Mouse (Mus musculus) intestine, embryonic 16.5 days (tissue): ENCODE results near the gene Hes3. TPM values are rescaled to one million over a fixed set of nuclear protein-coding genes. Genes with fewer than 3 reads are reported as not detected.

Experiments
- ATAC-seq: fragments of 200-750 bp; cut with Nextera tagmentation; 2 replicates; pipeline ENCODE4 v1.8.0; 2017; ENCODE audit warnings: moderate TSS enrichment, moderate library complexity
- H3K27ac ChIP-seq: fragments of 300-500 bp; sonication (generic); 2 replicates; pipeline ENCODE4 v1.5.1; 2014; ENCODE audit warnings: mild to moderate bottlenecking, low read length
- H3K27me3 ChIP-seq: fragments of 300-500 bp; sonication (generic); replicated peaks from 2 replicates; pipeline ENCODE4 v1.6.1; 2014; ENCODE audit warnings: low read length, control low read depth, mixed read lengths; ENCODE audit not compliant: control insufficient read depth, insufficient read depth
- H3K36me3 ChIP-seq: fragments of 300-500 bp; sonication (generic); 2 replicates; pipeline ENCODE4 v1.6.1; 2014; ENCODE audit warnings: low read length, control low read depth; ENCODE audit not compliant: control insufficient read depth, insufficient read depth
- H3K4me1 ChIP-seq: fragments of 300-500 bp; sonication (generic); 2 replicates; pipeline ENCODE4 v1.6.1; 2014; ENCODE audit warnings: low read length, control low read depth, mixed read lengths; ENCODE audit not compliant: control insufficient read depth, insufficient read depth
- H3K4me2 ChIP-seq: fragments of 300-500 bp; sonication (generic); 2 replicates; pipeline ENCODE4 v1.6.1; 2014; ENCODE audit warnings: low read depth, low read length, control low read depth
- H3K4me3 ChIP-seq: fragments of 300-500 bp; sonication (generic); 2 replicates; pipeline ENCODE4 v1.5.1; 2014; ENCODE audit warnings: mild to moderate bottlenecking, low read length
- H3K9ac ChIP-seq: fragments of 300-500 bp; sonication (generic); 2 replicates; pipeline ENCODE4 v1.6.1; 2014; ENCODE audit warnings: low read depth, low read length
- H3K9me3 ChIP-seq: fragments of 300-500 bp; sonication (generic); 2 replicates; pipeline ENCODE4 v1.6.1; 2016; ENCODE audit warnings: low read length, control low read depth; ENCODE audit not compliant: control insufficient read depth
- WGBS: fragments of 180-500 bp; shearing (Covaris S2); extraction: QIAGEN DNeasy Blood & Tissue Kit; methylation state at CpG from one replicate; pipeline ENCODE4 v1.1.7; 2014; 5-methylcytosine and 5-hydroxymethylcytosine counted together
- polyA plus RNA-seq: library from polyadenylated mRNA; unstranded; fragments of >200 nt; fragmentation: Nextera tagmentation; extraction: Ambion mirVana; gene quantifications from 2 replicates; pipeline ENCODE4 v1.2.1, GENCODE M21; 2015

The Hes3 gene
- polyA plus RNA-seq, 1 experiment from 2014 or later, result not detected

DNA sequence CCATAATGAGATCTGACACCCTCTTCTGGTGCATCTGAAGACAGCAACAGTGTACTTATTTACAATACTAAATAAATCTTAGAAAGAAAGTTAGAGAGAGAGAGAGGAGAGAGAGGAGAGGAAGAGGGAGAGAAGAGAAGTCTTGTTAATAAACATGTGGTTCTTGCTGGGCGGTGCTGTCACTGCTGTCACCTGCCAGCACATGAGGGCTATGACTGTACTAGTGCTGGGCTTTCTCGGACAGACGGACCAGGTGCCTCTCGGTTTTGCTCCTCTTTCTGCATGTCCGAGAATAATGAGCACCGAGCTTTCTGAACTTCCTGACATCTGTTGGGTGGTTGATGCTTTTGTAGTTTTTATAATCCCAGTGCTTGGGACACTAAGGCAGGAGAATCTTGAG lies 40.8 kb downstream of the Hes3 start:
- Histone ChIP-seq H3K4me3 (no peak overlapping the region), H3K27ac (no peak overlapping the region), H3K4me2 (no peak overlapping the region), H3K27me3 (no peaks in the 10 kb centered on the region), H3K9ac (no peak overlapping the region), H3K4me1 (no peaks in the 10 kb centered on the region), H3K9me3 (no peaks in the 10 kb centered on the region), H3K36me3 (no peaks in the 10 kb centered on the region)
- WGBS, result 81% methylated on average over 6 of the region's 6 CpGs
- no peak for ATAC-seq

DNA sequence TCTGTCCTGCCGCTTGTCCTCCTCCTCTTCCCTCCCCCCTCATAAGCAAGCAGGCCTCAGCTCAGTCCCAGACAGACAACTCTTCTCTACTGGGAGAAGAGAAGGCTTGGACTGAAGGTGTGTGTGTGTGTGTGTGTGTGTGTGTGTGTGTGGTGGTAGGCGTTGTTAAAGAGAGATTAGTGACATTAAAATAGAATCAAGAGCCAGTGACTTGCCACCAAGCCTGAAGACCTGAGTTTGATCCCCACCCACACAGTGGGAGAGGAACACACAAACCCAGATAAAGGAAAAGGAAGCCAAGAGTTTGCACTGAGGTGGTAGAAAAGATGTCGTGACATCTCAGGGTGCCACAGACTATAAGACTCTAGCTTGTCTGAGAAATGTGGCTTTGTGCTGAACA lies 44.3 kb downstream of the Hes3 start:
- no peaks in the 10 kb centered on the region for H3K4me1 ChIP-seq
- H3K4me2 ChIP-seq, result no peak overlapping the region
- H3K27ac ChIP-seq, result no peak overlapping the region
- H3K4me3 ChIP-seq, result no peak overlapping the region
- H3K9me3 ChIP-seq, result no peaks in the 10 kb centered on the region
- H3K36me3 ChIP-seq, result no peaks in the 10 kb centered on the region
- no peak for ATAC-seq
- 71% methylated on average over 3 of the region's 3 CpGs for WGBS
- H3K9ac ChIP-seq, result no peak overlapping the region
- no peaks in the 10 kb centered on the region for H3K27me3 ChIP-seq

- H3K9me3 ChIP-seq, result no peaks in the 10 kb centered on the region
- no peak overlapping the region for H3K27ac ChIP-seq
- H3K36me3 ChIP-seq, result no peaks in the 10 kb centered on the region
- no peaks in the 10 kb centered on the region for H3K27me3 ChIP-seq
- H3K9ac ChIP-seq, result no peak overlapping the region
- ATAC-seq, result no peak
- no peak overlapping the region for H3K4me2 ChIP-seq
- WGBS, result 82% methylated on average over 6 of the region's 6 CpGs
- no peaks in the 10 kb centered on the region for H3K4me1 ChIP-seq
- H3K4me3 ChIP-seq, result no peak overlapping the region
These were observed 45.5 kb downstream of the Hes3 start for GRCm38 (mm10) chr4:152246011-152246410.

DNA sequence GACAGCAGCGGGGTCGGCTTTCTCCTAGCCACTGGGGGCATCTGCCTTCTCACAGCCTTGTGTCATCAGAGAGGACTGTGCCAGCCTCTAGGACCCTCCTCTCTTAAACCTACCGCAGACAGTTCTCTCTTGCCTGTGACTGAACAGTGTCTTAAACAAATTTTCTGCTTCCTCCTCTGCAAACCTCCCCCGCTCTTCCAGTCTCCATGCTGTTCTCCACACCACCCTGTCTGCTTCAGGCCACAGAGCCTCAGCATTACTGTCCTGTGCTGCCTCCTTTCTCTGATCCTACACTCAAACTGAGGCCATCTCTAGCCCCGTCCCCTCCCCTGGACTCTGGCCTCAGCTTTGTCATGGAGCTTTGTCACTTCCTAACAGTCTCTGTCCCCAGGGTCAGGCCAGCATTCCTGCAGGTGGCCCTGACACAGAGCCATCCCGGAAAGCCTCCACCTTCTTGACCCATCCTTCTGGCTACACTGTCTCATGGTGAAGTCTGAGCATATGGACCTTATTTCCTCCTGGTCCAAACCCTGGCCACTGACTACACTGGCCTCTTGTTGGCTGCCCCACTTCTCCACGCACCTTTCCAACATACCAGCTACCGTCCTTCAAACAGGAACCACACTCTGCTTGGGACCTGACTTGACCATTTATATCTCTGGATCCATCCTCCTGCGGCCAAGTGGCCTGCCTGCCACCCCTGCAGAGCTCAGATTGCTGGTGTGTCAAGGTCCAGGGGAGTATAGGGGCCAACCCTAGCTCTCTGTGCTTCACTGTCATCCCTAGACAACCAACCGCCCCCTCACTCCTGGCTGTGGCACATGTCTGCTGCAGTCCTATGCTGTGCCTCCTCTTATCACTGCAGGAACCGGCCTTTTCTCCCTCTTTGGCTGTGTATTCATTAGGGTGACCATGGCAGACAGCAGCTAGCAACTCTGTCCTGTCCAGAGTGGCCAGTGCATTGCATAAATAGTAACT lies 46.6 kb downstream of the Hes3 start:
- Histone ChIP-seq H3K9ac (no peak overlapping the region), H3K4me1 (no peaks in the 10 kb centered on the region), H3K9me3 (no peaks in the 10 kb centered on the region), H3K27ac (no peak overlapping the region), H3K4me3 (no peak overlapping the region), H3K4me2 (no peak overlapping the region), H3K36me3 (no peaks in the 10 kb centered on the region), H3K27me3 (no peaks in the 10 kb centered on the region)
- no peak for ATAC-seq
- WGBS, result 77% methylated on average over 11 of the region's 11 CpGs

GRCm38 (mm10) chr4:152243969-152244368 lies 47.5 kb downstream of the Hes3 start:
- ATAC-seq, result no peak
- no peak overlapping the region for H3K27ac ChIP-seq
- 94% methylated on average over 8 of the region's 8 CpGs for WGBS

DNA sequence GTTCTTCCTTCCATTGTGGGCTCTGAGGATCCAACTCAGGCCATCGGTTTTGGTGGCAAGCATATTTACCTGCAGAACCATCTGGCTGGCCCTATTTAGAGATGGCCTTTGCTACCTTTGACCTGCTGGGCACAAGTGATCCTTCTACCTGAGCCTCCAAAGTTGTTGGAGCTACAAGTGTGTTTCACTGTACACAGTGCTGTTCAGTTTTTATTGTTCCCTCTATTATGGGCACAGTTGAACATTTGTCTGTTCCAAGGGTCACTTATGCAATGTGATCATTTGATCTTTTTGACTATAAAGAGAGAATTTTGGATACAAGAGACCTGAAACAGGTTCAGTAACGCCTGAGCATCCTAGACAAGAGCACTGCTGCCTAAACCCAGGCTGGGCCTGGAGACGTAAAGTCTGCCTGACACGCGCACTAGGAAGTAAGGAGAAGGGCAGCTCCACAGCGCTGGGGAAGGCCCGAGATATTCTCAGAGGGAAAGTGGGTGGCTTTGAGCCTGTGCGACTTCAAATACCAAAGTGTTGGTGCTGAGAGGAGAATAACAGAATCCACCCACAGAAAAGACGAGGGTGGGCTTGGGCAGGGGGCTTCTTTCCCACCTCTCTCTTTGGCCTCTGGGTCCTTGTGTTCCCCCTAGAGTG lies 48.1 kb downstream of the Hes3 start:
- ATAC-seq, result no peak
- Histone ChIP-seq H3K9ac (no peak overlapping the region), H3K4me1 (no peaks in the 10 kb centered on the region), H3K9me3 (no peaks in the 10 kb centered on the region), H3K27me3 (no peaks in the 10 kb centered on the region), H3K4me3 (no peak overlapping the region), H3K4me2 (no peak overlapping the region), H3K36me3 (no peaks in the 10 kb centered on the region), H3K27ac (no peak overlapping the region)
- 90% methylated on average over 9 of the region's 9 CpGs for WGBS

More at GRCm38 (mm10) chr4:152243969-152244368, 47.5 kb downstream of the Hes3 start:
- H3K4me2 ChIP-seq, result no peak overlapping the region
- H3K4me3 ChIP-seq, result no peak overlapping the region
- H3K9me3 ChIP-seq, result no peaks in the 10 kb centered on the region
- no peaks in the 10 kb centered on the region for H3K36me3 ChIP-seq
- no peak overlapping the region for H3K9ac ChIP-seq
- no peaks in the 10 kb centered on the region for H3K4me1 ChIP-seq
- no peaks in the 10 kb centered on the region for H3K27me3 ChIP-seq

DNA sequence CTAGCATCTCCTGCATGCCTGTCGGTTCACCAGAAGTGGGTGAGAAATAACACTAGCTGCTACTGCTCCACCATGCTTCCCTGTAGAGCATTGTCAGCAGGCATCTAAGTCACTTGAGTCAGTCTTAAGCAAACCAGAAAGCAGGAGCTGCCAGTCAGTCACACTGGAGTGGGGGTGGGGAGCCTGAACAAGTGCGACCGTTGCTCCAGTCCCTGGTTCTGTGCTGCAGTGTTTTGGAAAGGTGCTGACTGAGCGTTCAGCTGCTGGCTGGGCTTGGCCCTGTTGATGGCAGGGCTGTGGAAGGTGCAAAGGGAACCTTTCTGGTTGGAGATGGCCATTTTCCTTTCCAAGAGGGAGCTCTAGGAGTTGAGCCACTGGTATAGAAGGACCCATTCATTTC lies 51.5 kb downstream of the Hes3 start:
- Histone ChIP-seq H3K9ac (no peak overlapping the region), H3K4me2 (no peak overlapping the region), H3K27ac (no peak overlapping the region), H3K9me3 (no peaks in the 10 kb centered on the region), H3K4me3 (no peak overlapping the region), H3K27me3 (no peaks in the 10 kb centered on the region), H3K36me3 (no peaks in the 10 kb centered on the region), H3K4me1 (no peaks in the 10 kb centered on the region)
- no peak for ATAC-seq
- WGBS, result 71% methylated on average over 4 of the region's 4 CpGs

Other genes starting within 250 kb of the Hes3 start
- 14.2 and 17.0 TPM in 2 replicates for gene Plekhg5, start 219.2 kb downstream of the Hes3 start, polyA plus RNA-seq
- gene Tnfrsf25, start 175.7 kb downstream of the Hes3 start, polyA plus RNA-seq, result 1.8 and 2.4 TPM in 2 replicates
- gene Espn, start 139.3 kb downstream of the Hes3 start, polyA plus RNA-seq, result 31.6 and 39.5 TPM in 2 replicates
- 0.68 and 0.98 TPM in 2 replicates for gene Hes2, start 132.8 kb downstream of the Hes3 start, polyA plus RNA-seq
- gene Acot7, start 113.5 kb downstream of the Hes3 start, polyA plus RNA-seq, result 49.4 and 52.5 TPM in 2 replicates
- 3.4 and 4.7 TPM in 2 replicates for gene Gpr153, start 17.4 kb downstream of the Hes3 start, polyA plus RNA-seq
- gene Icmt, start 5.6 kb upstream of the Hes3 start, polyA plus RNA-seq, result 13.7 and 15.4 TPM in 2 replicates
- 1.5 and 1.8 TPM in 2 replicates for gene Rnf207, start 27.3 kb upstream of the Hes3 start, polyA plus RNA-seq
- gene Rpl22, start 34.1 kb upstream of the Hes3 start, polyA plus RNA-seq, result 281 and 323 TPM in 2 replicates
- 1.5 and 1.9 TPM in 2 replicates for gene Chd5, start 47.0 kb upstream of the Hes3 start, polyA plus RNA-seq
- gene Nphp4, start 185.0 kb upstream of the Hes3 start, polyA plus RNA-seq, result 1.4 and 1.7 TPM in 2 replicates
- 3.3 and 4.4 TPM in 2 replicates for gene Kcnab2, start 186.2 kb upstream of the Hes3 start, polyA plus RNA-seq